Mouse (Mus musculus) C2C12 (cell line): ENCODE measurements around the gene Gcn1l1. TPM values are rescaled to one million over a fixed set of nuclear protein-coding genes. Genes with fewer than 3 reads are reported as not detected.

Experiments
- H3K27me3 ChIP-seq: one replicate; pipeline ENCODE4 v1.6.1; 2011; ENCODE audit not compliant: control insufficient read depth, insufficient read depth, insufficient read length
- H3K36me3 ChIP-seq: one replicate; pipeline ENCODE4 v1.6.1; 2011; ENCODE audit not compliant: control insufficient read depth, insufficient read depth
- H3K4me3 ChIP-seq: one replicate; pipeline ENCODE4 v1.5.1; 2011; ENCODE audit warnings: mild to moderate bottlenecking, control low read depth; ENCODE audit not compliant: poor library complexity, insufficient read depth, severe bottlenecking
- H3K79me2 ChIP-seq: one replicate; pipeline ENCODE4 v1.6.1; 2011; ENCODE audit not compliant: control insufficient read depth, insufficient read depth
- H3K79me3 ChIP-seq: one replicate; pipeline ENCODE4 v1.6.1; 2011; ENCODE audit warnings: low read depth, control low read depth
- H3ac ChIP-seq: one replicate; pipeline ENCODE3; 2011; ENCODE audit warnings: low read depth; ENCODE audit not compliant: control insufficient read depth, insufficient read length
- CEBPB ChIP-seq: IDR thresholded peaks from one replicate; pipeline ENCODE4 v1.6.1; 2011; ENCODE audit warnings: low read depth, mild to moderate bottlenecking, control low read depth, moderate library complexity
- CTCF ChIP-seq: IDR thresholded peaks from one replicate; pipeline ENCODE4 v1.5.1; 2011; ENCODE audit not compliant: control insufficient read depth, insufficient read depth, insufficient read length
- FOSL1 ChIP-seq: IDR thresholded peaks from one replicate; pipeline ENCODE4 v1.8.0; 2011; ENCODE audit warnings: mild to moderate bottlenecking, low read length; ENCODE audit not compliant: poor library complexity, insufficient read depth, severe bottlenecking
- MAX ChIP-seq: IDR thresholded peaks from one replicate; pipeline ENCODE4 v1.6.1; 2011; ENCODE audit warnings: mild to moderate bottlenecking, control low read depth
- MYOD1 ChIP-seq: IDR thresholded peaks from one replicate; pipeline ENCODE4 v1.6.1; 2011; ENCODE audit warnings: low read depth; ENCODE audit not compliant: control insufficient read depth, insufficient read length
- MYOG ChIP-seq: IDR thresholded peaks from one replicate; pipeline ENCODE4 v1.6.1; 2011; ENCODE audit not compliant: control insufficient read depth, insufficient read length; ENCODE audit errors: extremely low read depth
- USF1 ChIP-seq: IDR thresholded peaks from one replicate; pipeline ENCODE4 v1.6.1; 2011; ENCODE audit warnings: low read depth, mild to moderate bottlenecking, control low read depth, moderate library complexity
- polyA plus RNA-seq: library from polyadenylated mRNA; unstranded; fragments of >200 nt; fragmentation: generic; extraction: Trizol; gene quantifications from one replicate; pipeline ENCODE4 v1.2.1, GENCODE M21; 2012; ENCODE audit warnings: missing spikeins

Gcn1l1 gene
- polyA plus RNA-seq, 1 experiment: 46.2 TPM

- peaks cover 38% of the 10 kb centered on the region for H3K79me3 ChIP-seq
- peaks cover 56% of the 10 kb centered on the region for H3K79me2 ChIP-seq
- TF ChIP-seq FOSL1: no peak
- no peak for TF ChIP-seq CTCF
- no peak for TF ChIP-seq CEBPB
- TF ChIP-seq MAX: no peak
- no peak for TF ChIP-seq USF1
- no peak for TF ChIP-seq MYOG
- TF ChIP-seq MYOD1: no peak
- peak overlapping the region; percentile 76 for H3K4me3 ChIP-seq
- no peaks in the 10 kb centered on the region for H3K27me3 ChIP-seq
- peak overlapping the region; percentile 81 for H3ac ChIP-seq
- H3K36me3 ChIP-seq: peaks cover 43% of the 10 kb centered on the region
Measured at GRCm38 (mm10) chr5:115560336-115560905, 4.6 kb upstream of the Gcn1l1 start.

- no peak for TF ChIP-seq CEBPB
- no peak for TF ChIP-seq USF1
- no peak for TF ChIP-seq MYOD1
- TF ChIP-seq MYOG: no peak
- no peak for TF ChIP-seq MAX
- no peak for TF ChIP-seq CTCF
- TF ChIP-seq FOSL1: no peak
- H3K79me3 ChIP-seq: peaks cover 73% of the 10 kb centered on the region
- H3K27me3 ChIP-seq: no peaks in the 10 kb centered on the region
- H3ac ChIP-seq: no peak overlapping the region
- H3K36me3 ChIP-seq: peaks cover 57% of the 10 kb centered on the region
- peaks cover 91% of the 10 kb centered on the region for H3K79me2 ChIP-seq
- H3K4me3 ChIP-seq: no peak overlapping the region
Measured at GRCm38 (mm10) chr5:115563771-115564585, 1.1 kb upstream of the Gcn1l1 start.

GRCm38 (mm10) chr5:115565403-115565802 is 349 bp downstream of the Gcn1l1 start:
- H3K79me3 ChIP-seq: peaks cover 77% of the 10 kb centered on the region
- H3K36me3 ChIP-seq: peaks cover 53% of the 10 kb centered on the region
- H3K4me3 ChIP-seq: peak overlapping the region; percentile 71
- peaks cover 94% of the 10 kb centered on the region for H3K79me2 ChIP-seq
- H3ac ChIP-seq: peak overlapping the region; percentile 96
- H3K27me3 ChIP-seq: no peaks in the 10 kb centered on the region
- TF ChIP-seq MYOG (no peak), CTCF (no peak), USF1 (no peak)

- Histone ChIP-seq H3K79me2 (peaks cover 93% of the 10 kb centered on the region), H3K4me3 (no peak overlapping the region), H3K27me3 (no peaks in the 10 kb centered on the region), H3K36me3 (peaks cover 39% of the 10 kb centered on the region), H3K79me3 (peaks cover 60% of the 10 kb centered on the region), H3ac (no peak overlapping the region)
- TF ChIP-seq USF1 (no peak), MYOD1 (no peak), CTCF (no peak), MYOG (no peak), MAX (no peak), CEBPB (no peak), FOSL1 (no peak)
Measured at GRCm38 (mm10) chr5:115568681-115569080, 3.6 kb downstream of the Gcn1l1 start.

GRCm38 (mm10) chr5:115569308-115569707 is 4.3 kb downstream of the Gcn1l1 start:
- no peak for TF ChIP-seq USF1
- TF ChIP-seq MYOG: no peak
- no peak for TF ChIP-seq FOSL1
- TF ChIP-seq CTCF: no peak
- TF ChIP-seq MAX: no peak
- TF ChIP-seq CEBPB: no peak
- TF ChIP-seq MYOD1: no peak
- no peaks in the 10 kb centered on the region for H3K27me3 ChIP-seq
- H3ac ChIP-seq: no peak overlapping the region
- peaks cover 95% of the 10 kb centered on the region for H3K79me2 ChIP-seq
- no peak overlapping the region for H3K4me3 ChIP-seq
- H3K36me3 ChIP-seq: peaks cover 39% of the 10 kb centered on the region
- H3K79me3 ChIP-seq: peaks cover 62% of the 10 kb centered on the region

- TF ChIP-seq CEBPB (no peak), USF1 (no peak), FOSL1 (no peak), MYOD1 (no peak), CTCF (no peak), MYOG (no peak), MAX (no peak)
- H3K79me2 ChIP-seq: peaks cover 99% of the 10 kb centered on the region
- no peaks in the 10 kb centered on the region for H3K27me3 ChIP-seq
- no peak overlapping the region for H3K4me3 ChIP-seq
- peaks cover 43% of the 10 kb centered on the region for H3K36me3 ChIP-seq
- H3K79me3 ChIP-seq: peaks cover 62% of the 10 kb centered on the region
- no peak overlapping the region for H3ac ChIP-seq
Measured at GRCm38 (mm10) chr5:115569721-115570120, 4.7 kb downstream of the Gcn1l1 start.
